Mouse (Mus musculus): Measurements from ENCODE around the gene Xaf1.

DNA sequence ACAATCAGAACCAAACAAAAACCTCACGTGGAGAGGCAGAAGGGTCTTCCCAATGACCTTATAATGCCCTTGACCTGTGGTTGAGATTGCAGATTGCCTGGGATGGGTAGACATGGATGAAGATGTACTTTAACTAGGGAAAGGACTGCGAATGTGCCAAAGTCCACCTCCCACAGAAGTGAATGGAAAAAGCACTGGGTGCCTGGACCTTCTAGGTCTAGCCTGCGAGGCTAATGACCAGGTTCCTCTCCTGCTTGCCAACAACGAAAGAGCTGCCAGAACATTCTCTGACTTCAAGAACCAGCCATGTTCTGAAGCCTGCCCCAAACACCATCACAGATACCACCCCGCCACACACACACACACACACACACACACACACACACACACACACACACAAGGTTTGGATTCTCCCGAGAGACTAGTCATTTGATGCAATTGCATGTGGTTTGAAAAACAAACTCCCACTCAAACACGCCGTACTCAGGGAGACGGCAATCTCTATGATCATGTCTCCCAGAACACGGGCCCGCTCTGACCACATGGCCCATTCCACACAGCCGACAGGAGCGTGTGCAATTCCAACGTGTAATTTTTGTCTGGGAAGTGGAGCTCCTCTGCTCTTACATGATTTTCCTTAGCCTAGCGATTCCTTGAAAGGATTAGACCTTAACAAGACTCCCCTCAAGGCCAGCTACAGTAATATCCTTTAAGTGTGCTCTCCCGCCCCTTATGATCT is 17.8 kb upstream of the Xaf1 start:
- TF ChIP-seq CTCF (IDR thresholded peaks at IDR 0.05; ENCODE audit: low read depth, low read length) (no peak), POLR2A (IDR thresholded peaks at IDR 0.05; ENCODE audit: borderline replicate concordance, low read depth, low read length) (no peak)

Measured in bone marrow macrophage, adult 2 months (primary cell).